Mouse (Mus musculus): ENCODE measurements around the gene Pomp.

The Pomp gene

GRCm38 (mm10) chr5:147916171-147916570 lies 55.9 kb downstream of the Pomp start:
- no peak overlapping the region for H3K4me3 ChIP-seq (replicated peaks; ENCODE audit: low read length)

GRCm38 (mm10) chr5:147918044-147918846 lies 58.0 kb downstream of the Pomp start:
- Histone ChIP-seq H3K4me1 (replicated peaks; ENCODE audit: low read depth, low read length) (peaks cover 29% of the 10 kb centered on the region), H3K36me3 (ENCODE audit: insufficient read depth, low read length) (no peaks in the 10 kb centered on the region), H3K9me3 (ENCODE audit: low read length) (no peaks in the 10 kb centered on the region), H3K27me3 (ENCODE audit: insufficient read depth, low read length) (no peaks in the 10 kb centered on the region; the same call in 1 of the 2 replicates), H3K4me3 (replicated peaks; ENCODE audit: low read length) (no peak overlapping the region)
- TF ChIP-seq CTCF (conservative IDR thresholded peaks at IDR 0.05; ENCODE audit: low read length), result no peak
- TF ChIP-seq NANOG (IDR thresholded peaks at IDR 0.05; ENCODE audit: borderline replicate concordance, low read length), result no peak
- TF ChIP-seq POU5F1 (IDR thresholded peaks at IDR 0.05; ENCODE audit: borderline replicate concordance, low read length), result no peak

More at GRCm38 (mm10) chr5:147916171-147916570, 55.9 kb downstream of the Pomp start:
- Histone ChIP-seq H3K36me3 (ENCODE audit: insufficient read depth, low read length) (no peaks in the 10 kb centered on the region), H3K27me3 (ENCODE audit: insufficient read depth, low read length) (no peaks in the 10 kb centered on the region; the same call in 1 of the 2 replicates), H3K9me3 (ENCODE audit: low read length) (no peaks in the 10 kb centered on the region), H3K4me1 (replicated peaks; ENCODE audit: low read depth, low read length) (peaks cover 37% of the 10 kb centered on the region)
- TF ChIP-seq POU5F1 (IDR thresholded peaks at IDR 0.05; ENCODE audit: borderline replicate concordance, low read length), result no peak
- no peak for TF ChIP-seq NANOG (IDR thresholded peaks at IDR 0.05; ENCODE audit: borderline replicate concordance, low read length)
- TF ChIP-seq CTCF (conservative IDR thresholded peaks at IDR 0.05; ENCODE audit: low read length), result no peak

DNA sequence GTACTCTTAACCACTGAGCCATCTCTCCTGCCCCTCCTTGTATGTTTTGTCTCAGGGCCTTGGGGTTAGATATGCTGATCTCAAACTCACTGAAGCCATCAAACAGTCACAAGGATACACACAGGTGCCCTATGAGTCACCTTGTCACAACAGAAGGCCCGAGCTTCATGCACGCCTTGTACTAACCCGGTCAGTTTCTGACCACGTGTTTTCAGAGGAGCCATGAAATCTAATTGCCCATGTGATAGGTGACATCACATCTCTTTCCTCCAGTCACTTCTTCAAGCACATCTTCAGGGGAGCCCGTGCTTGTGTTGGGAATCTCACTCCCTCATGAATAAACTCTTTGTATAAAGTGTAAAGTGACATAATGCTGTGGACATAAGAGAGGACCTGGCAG lies 64.4 kb downstream of the Pomp start:
- H3K4me1 ChIP-seq (replicated peaks; ENCODE audit: low read depth, low read length), result peaks cover 15% of the 10 kb centered on the region

More for the DNA sequence above, 64.4 kb downstream of the Pomp start:
- Histone ChIP-seq H3K27me3 (ENCODE audit: insufficient read depth, low read length) (no peaks in the 10 kb centered on the region), H3K36me3 (ENCODE audit: insufficient read depth, low read length) (no peaks in the 10 kb centered on the region), H3K4me3 (replicated peaks; ENCODE audit: low read length) (no peak overlapping the region), H3K9me3 (ENCODE audit: low read length) (no peaks in the 10 kb centered on the region)
- TF ChIP-seq POU5F1 (IDR thresholded peaks at IDR 0.05; ENCODE audit: borderline replicate concordance, low read length) (no peak), CTCF (conservative IDR thresholded peaks at IDR 0.05; ENCODE audit: low read length) (no peak), NANOG (IDR thresholded peaks at IDR 0.05; ENCODE audit: borderline replicate concordance, low read length) (no peak)

Measured in E14TG2a.4 (cell line).